ENCODE assay signal across 1 mouse cellular context in the genomic region with DNA sequence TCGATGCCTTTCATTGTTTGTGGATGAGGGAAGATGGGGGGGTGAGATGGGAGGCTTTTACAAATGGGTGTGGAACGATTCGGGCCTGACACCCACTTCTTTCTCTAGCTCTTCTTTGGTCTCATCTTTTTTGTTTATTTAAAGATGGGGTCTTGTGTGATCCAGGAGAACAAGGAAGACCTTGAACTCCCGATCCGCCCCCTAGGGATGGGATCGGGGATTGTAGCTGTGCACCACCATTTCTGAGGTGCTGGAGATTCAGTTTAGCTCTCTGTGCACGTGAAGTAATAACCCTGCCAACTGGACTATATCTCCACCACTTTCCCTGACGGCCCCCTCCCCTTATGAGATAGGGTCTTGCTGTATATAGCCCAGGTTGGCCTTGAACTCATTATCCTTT.
TF ChIP-seq lines count a peak whose summit lies in the region.

No protein-coding gene starts in this region.

TF ChIP-seq in myocyte, 11 proteins besides CTCF, POLR2A, EP300 and RAD21:
- TF ChIP-seq TCF3 (IDR thresholded peaks at IDR 0.05; ENCODE audit: insufficient read length, low read depth): no peak
- TF ChIP-seq TCF12 (IDR thresholded peaks at IDR 0.05; ENCODE audit: insufficient read depth, poor library complexity, severe bottlenecking): no peak
- TF ChIP-seq SRF (IDR thresholded peaks at IDR 0.05; ENCODE audit: control insufficient read depth, insufficient read length, low read depth): no peak
- no peak for TF ChIP-seq CEBPB (IDR thresholded peaks at IDR 0.05; ENCODE audit: insufficient read depth, poor library complexity, severe bottlenecking)
- no peak for TF ChIP-seq E2F4 (IDR thresholded peaks at IDR 0.05; ENCODE audit: insufficient read depth)
- TF ChIP-seq MAX (IDR thresholded peaks at IDR 0.05; ENCODE audit: low read depth): no peak
- TF ChIP-seq MYOG (IDR thresholded peaks at IDR 0.05; ENCODE audit: control insufficient read depth in 1 of 3, insufficient read depth in 1 of 3, insufficient read length in 2 of 3, low read depth in 2 of 3): no peak
- TF ChIP-seq MYOD1 (IDR thresholded peaks at IDR 0.05; ENCODE audit: control insufficient read depth in 1 of 3, insufficient read length in 2 of 3, low read depth in 2 of 3): no peak
- TF ChIP-seq POLR2AphosphoS2 (IDR thresholded peaks at IDR 0.05; ENCODE audit: insufficient read length, low read depth): no peak
- TF ChIP-seq USF1 (IDR thresholded peaks at IDR 0.05; ENCODE audit: low read depth): no peak
- no peak for TF ChIP-seq REST (IDR thresholded peaks at IDR 0.05; ENCODE audit: insufficient read depth, insufficient read length)
